9 mouse cellular contexts compared by ENCODE assay signal in genomic region chr7:83230496-83231325, GRCm38 (mm10).
DNase-seq lines count a peak whose midpoint lies in the region; ATAC-seq lines count a peak whose summit lies in the region.
"Had no signal": no experiment of that assay in that cellular context is flagged by ENCODE, and none has a peak within 500 bp of the region (broad histone marks: within the 10 kb centered on the region; RNA-seq: fewer than 3 reads in every experiment).

No protein-coding gene starts in this region.

- no peak overlapping the region for H3K4me2 ChIP-seq in midbrain, embryonic 15.5 days

- H3K27ac ChIP-seq in midbrain, embryonic 15.5 days = no peak overlapping the region

- no peaks in the 10 kb centered on the region for H3K36me3 ChIP-seq in midbrain, embryonic 15.5 days (replicated peaks)

- no peaks in the 10 kb centered on the region for H3K4me1 ChIP-seq in midbrain, embryonic 15.5 days

- no peaks in the 10 kb centered on the region for H3K27me3 ChIP-seq in midbrain, embryonic 15.5 days (replicated peaks)

- ATAC-seq in midbrain, embryonic 15.5 days (replicated peaks) = no peak

- 82% methylated on average over 3 of the region's 3 CpGs for WGBS in midbrain, embryonic 15.5 days

- H3K9ac ChIP-seq in midbrain, embryonic 15.5 days = no peak overlapping the region

- no peak overlapping the region for H3K4me3 ChIP-seq in midbrain, embryonic 15.5 days
- H3K4me3 ChIP-seq: erythroblast, embryonic 14.5 days had no signal

- H3K9me3 ChIP-seq in midbrain, embryonic 15.5 days = no peaks in the 10 kb centered on the region

- peak; percentile 15 to 58 for DNase-seq in frontal cortex, adult 2 months (ENCODE audit: extremely low spot score in 1 of 2, low spot score in 1 of 2)
- no peak for DNase-seq in frontal cortex, postnatal 25 days (ENCODE audit: low spot score in 2 of 2)
- DNase-seq in brain, adult 2 months (ENCODE audit: low read depth, low spot score) = peak; percentile 54
- peak; percentile 41 for DNase-seq in kidney, adult 11 months
- DNase-seq in left cerebral cortex, adult 11 months (ENCODE audit: low spot score) = peak; percentile 3
- DNase-seq in yolk sac, embryonic 10.5 days (ENCODE audit: low spot score) = no peak
- no peak for DNase-seq in thymus, postnatal 0 days (ENCODE audit: low spot score)

Comparison
In these comparisons a context has a peak if more than half of its experiments do, and no peak if none do; other contexts are left out.
1. DNase-seq: peak in frontal cortex, adult 2 months (2 of 2), brain, adult 2 months (single experiment), kidney, adult 11 months (single experiment) and left cerebral cortex, adult 11 months (single experiment); none in frontal cortex, postnatal 25 days (0 of 2), yolk sac, embryonic 10.5 days (single experiment) and thymus, postnatal 0 days (single experiment).